Mouse (Mus musculus) MEL-GATA-1-ER (cell line): Measurements from ENCODE around the gene Galnt15.

Source experiments
- DNase-seq: peaks from one replicate; pipeline ENCODE4 v3.0.0-alpha.2; 2012; ENCODE audit warnings: low read depth; ENCODE audit errors: extremely low read depth

Gene Galnt15

DNA sequence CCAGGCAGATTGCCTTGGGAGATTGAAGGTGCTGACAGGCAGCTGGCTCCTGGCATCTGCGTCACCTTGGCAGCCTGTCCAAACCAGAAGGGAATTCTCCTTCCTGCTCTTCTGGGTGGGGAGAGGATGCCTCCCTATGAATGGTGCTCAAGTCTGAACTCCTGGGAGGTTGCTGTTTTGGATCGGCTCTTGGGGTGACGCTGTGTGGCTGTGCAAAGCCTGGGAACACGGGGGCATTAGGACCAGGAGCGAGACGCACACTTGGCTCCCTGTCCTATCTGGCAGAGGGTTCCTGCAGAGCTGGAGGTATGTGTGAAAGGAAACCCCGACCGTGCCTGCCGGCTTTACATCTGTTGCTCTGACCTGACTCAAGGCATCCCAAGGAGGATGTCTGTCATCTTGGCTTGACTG is at the start of gene Galnt15:
TSS of gene Galnt15 (plus strand) at position 309 of the 411 bp plus-strand sequence.
- no peak for DNase-seq

DNA sequence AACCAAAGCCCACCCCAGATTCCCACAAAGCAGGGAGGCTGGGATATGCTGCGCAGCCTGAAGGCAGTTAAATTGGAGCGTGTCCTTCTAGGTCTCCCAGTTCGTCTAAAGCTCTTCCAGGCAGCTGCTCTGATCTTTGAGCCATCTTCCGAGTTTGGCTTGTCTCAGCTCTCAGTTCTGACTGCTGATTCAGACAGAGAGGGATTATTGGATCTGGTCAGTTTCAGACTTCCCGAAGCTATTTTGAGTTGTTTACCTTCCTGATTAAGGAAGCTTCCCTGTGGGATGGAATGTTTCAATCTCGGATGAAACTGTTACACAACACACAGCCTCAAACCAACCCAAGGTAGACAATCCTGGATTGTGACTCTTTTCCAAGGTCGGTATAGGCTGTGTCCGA is 34.8 kb upstream of the Galnt15 start:
- DNase-seq: no peak

DNA sequence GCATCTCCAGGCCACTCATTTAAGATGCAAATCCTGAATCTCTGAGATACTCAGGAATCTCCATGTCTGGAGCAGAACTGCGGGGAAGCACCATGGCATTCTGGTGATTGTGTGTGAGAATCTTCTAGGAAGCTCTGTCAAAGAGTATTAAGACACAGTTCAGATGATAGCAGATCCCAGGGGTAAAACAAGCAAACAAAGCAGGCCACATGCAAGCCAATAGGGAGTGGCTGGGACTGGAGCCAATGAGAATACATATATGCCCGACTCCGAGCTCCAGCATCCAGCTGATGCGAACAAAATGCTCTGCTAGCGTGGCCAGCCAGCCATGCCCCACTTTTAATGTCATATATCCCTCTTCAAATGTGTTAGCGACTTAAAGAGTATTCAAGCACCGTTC is 27.8 kb upstream of the Galnt15 start:
- no peak for DNase-seq

DNA sequence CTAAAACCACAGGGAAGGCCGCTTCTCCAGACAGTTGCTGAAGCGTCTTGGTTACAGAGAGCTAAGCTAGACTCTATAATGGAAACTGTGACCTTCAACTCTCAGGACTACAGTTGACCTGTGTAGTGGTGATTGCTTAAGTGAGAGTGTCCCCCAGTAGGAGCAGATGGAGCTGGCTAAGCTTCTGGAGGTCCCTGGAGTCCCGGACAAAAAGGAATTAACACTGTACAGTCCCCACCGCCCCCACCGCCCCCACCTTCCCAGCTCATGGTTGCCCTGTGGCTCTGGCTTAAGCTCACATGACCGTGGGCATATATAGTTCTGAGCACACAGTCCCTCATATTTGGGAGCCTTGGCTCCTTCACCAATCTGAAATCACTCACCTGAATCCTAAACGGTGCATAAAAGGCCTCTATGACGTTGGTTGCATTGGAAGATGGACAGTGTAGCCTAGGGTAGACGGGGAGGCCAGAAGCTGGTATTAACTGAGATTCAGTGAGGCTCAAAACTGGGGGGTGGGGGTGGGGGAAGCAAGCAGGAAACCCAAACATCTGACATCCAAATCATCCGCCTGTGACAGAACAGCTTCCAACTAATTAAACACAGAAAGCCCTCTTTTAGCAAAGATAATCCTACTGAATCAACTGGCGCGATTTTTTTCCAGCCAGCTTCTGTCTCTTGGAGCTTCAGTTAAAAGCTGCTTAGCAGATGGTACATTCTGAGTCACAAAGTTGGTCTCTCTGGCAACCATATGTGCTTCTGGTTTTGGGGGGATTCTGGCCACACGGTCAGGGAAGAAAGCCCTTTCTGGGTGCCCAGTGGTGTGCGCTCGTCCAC is 26.1 kb upstream of the Galnt15 start:
- no peak for DNase-seq

- DNase-seq: no peak
These were observed 24.7 kb upstream of the Galnt15 start for GRCm38 (mm10) chr14:32003904-32004596.

DNA sequence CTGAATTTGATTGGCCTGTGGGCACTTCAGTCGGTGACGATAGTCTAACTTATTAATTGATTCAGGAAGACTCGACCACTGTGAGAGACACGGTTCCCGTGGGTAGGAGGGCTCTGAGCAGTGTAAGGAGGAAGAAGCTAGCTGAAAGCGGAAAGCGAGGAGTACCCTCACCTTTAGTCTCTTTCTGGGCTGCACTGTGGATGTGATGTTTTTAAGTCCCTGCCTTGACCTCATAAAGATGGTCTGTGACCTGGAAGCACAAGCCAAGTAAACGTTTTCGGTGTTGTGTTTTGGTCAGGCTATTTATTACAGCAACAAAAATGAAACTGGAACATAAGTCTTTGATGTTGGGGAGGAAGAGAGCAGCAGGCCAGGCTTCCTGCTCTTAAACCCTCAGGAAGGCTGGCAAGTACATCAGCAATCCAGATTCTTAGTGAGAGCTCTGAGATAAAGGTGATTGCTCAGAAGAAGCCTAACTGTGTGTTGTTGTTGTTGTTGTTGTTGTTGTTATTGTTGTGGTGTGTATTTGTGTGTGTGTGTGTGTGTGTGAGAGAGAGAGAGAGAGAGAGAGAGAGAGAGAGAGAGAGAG is 23.0 kb upstream of the Galnt15 start:
- DNase-seq: no peak

- no peak for DNase-seq
These were observed 21.0 kb upstream of the Galnt15 start for GRCm38 (mm10) chr14:32007654-32008335.

GRCm38 (mm10) chr14:32009715-32010114 is 19.1 kb upstream of the Galnt15 start:
- DNase-seq: no peak

DNA sequence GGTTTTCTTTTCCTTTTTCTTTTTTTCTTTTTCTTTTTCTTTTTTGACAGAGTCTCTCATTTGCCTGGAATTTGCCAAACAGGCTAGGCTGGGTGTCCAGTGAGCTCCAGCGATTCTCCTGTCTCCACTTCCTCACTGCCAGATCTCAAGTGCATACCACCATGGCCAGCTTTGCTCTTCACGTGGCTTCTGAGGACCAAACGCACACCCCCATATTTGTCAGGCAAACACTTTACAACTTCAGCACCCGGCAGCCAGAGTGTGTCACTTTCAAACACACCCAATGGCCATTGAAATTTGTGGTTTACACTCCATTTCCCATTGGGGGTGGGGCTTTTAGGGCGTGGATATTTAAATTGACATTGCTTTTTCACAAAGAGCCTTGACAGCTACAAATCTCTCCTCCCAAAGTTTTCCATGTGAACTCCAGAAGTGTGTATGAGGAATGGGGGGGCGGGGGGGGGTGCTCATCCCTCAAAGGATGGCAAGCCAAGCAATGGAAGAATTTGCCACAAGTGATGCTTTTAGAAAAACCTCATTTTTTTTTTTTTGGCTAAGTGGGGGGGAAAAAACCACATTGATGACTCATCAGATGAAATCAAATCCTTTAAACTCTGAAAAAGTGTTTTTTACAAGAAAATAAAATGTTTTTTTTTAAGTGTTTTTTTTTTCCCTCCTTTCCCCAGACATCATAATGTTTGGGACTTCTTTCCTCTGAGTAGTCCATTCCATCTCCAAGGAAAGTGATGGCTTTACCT is 17.1 kb upstream of the Galnt15 start:
- DNase-seq: no peak

GRCm38 (mm10) chr14:32015131-32015770 is 13.5 kb upstream of the Galnt15 start:
- DNase-seq: no peak

DNA sequence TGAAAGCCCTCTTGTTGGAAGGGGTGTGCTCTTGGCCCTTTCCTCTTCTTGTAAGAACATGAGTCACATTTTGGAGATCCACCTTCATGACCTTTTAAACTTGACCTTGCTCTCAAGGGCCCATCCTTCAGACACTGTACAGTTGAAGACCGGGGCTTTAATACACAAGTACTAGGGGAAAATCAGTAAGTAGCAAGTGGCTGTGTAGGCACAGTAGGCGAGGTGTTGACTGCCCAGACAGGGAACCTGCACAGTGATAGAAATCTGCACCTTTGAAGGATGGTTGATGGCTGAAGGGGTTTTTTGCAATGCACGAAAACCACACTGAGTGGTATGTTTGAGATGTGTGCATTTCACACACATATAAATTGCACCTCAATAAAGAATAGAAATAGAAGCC is 12.3 kb upstream of the Galnt15 start:
- no peak for DNase-seq

DNA sequence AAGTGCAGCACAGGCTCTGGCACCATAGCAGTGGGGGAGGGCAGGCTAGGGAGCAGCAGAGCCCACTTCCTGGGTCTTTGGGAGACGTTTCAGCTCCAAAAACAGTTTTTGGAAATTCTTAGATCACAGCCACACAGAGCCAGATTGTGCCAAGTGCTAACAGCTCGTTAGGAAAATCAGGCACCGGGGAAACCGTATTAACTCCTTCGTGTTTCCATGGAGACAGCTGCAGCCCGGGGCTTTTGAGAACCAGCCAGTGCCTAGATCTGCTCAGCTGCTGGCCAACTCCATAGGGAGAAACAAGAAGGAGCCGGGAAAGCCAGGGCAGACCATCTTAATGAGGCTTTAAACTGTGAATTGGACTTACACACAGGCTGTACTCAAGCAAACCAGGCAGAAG is 11.9 kb upstream of the Galnt15 start:
- DNase-seq: no peak

- DNase-seq: no peak
These were observed 11.3 kb upstream of the Galnt15 start for GRCm38 (mm10) chr14:32017448-32017847.

DNA sequence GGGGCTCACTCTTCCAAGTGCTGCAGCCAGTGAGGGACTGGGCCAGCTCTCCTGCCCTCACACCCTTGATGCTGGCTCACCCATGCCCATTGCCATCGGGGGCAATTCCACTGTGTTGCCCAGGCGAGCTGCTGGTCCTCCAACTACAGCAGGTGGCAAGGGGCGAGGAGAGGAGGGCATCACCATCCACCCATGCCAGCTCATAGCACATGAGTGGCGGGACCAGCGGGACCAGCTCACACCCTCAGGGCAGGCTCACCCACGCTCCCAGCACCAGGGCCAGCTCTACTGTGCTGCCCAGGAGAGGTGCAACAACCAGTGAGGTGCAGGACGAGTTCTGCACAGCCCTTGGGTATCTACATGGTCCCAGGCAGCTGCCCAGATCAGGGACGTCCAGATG is 9.7 kb upstream of the Galnt15 start:
- DNase-seq: no peak

DNA sequence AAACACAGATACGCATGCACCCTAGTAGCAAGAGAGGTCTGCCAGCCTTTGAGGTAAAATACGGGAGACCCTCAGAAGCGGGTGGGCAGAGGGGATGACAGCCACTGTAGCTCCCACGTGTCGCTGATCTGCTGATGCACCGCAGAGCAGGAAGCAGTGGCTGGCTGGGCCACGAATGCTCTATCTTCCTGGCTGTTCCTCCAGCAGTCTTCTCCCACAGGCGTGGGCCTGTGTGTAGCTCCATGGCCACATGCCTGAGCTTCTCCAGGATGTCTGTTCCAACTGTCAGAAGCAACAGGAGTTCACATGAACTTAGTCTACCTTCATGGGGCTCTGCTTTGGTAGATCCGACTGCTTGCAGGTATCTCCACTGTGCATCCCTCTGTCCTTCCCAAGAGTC is 6.8 kb upstream of the Galnt15 start:
- no peak for DNase-seq

GRCm38 (mm10) chr14:32022450-32022849 is 6.3 kb upstream of the Galnt15 start:
- peak; percentile 49 for DNase-seq

DNA sequence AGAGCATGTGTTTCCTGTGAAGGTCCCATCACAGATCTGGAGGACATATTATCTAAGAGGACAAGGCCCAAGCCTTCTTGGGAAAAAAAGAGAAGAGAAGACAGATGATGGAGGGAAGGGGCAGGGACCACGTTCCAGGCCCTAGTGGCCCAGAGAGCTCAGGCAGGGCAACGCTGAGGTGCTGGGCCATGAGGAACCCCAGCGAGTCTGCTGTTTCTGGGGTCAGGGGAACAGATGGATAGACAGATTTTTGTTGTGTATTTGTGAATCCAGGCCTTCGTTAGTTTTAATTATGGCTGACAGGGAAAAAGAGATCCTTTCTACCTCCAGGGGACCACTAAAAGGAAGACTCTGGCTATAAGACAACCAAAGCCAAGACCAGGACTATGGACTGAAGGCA is 4.9 kb upstream of the Galnt15 start:
- no peak for DNase-seq

GRCm38 (mm10) chr14:32027218-32027617 is 1.6 kb upstream of the Galnt15 start:
- DNase-seq: no peak

GRCm38 (mm10) chr14:32029411-32029992 is 713 bp downstream of the Galnt15 start:
- DNase-seq: no peak

DNA sequence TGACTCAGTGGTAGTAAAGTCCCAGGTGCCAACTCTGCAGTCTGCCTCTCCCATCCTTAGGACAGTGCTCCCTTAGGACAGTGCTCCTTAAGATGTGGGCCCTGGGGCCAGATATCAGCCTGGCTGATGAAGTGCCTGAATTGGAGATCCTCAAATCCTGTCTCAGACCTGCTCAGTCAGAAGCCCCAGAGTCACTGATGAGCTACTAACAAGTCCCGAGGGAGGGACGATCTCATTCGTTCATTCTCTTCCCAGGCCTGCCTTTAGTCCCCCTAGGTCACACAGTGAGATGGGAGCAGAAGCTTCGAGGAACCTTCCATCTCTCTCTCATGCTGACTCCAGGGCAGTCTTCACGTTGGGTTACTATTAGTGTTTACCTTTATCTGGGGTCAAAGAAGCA is 1.3 kb downstream of the Galnt15 start:
- no peak for DNase-seq
